Mouse (Mus musculus) heart, embryonic 13.5 days (tissue): Measurements from ENCODE around the gene Dock2. TPM values are rescaled to one million over a fixed set of nuclear protein-coding genes. Genes with fewer than 3 reads are reported as not detected.

Experiments used
- ATAC-seq: fragments of 200-750 bp; cut with Nextera tagmentation; 2 replicates; pipeline ENCODE4 v1.8.0; 2017; ENCODE audit warnings: moderate TSS enrichment; ENCODE audit not compliant: insufficient number of reproducible peaks, low FRiP score, low TSS enrichment; ENCODE audit errors: extremely low read depth
- H3K27ac ChIP-seq: fragments of 300-500 bp; sonication (generic); replicated peaks from 2 replicates; pipeline ENCODE4 v1.5.1; 2015; ENCODE audit warnings: moderate library complexity, mild to moderate bottlenecking, inconsistent platforms
- H3K27me3 ChIP-seq: fragments of 300-500 bp; sonication (generic); replicated peaks from 2 replicates; pipeline ENCODE4 v1.6.1; 2015; ENCODE audit warnings: mild to moderate bottlenecking, inconsistent platforms
- H3K36me3 ChIP-seq: fragments of 300-500 bp; sonication (generic); 2 replicates; pipeline ENCODE4 v1.6.1; 2015; ENCODE audit warnings: mild to moderate bottlenecking, inconsistent platforms
- H3K4me1 ChIP-seq: fragments of 300-500 bp; sonication (generic); 2 replicates; pipeline ENCODE4 v1.6.1; 2015; ENCODE audit warnings: inconsistent platforms
- H3K4me2 ChIP-seq: fragments of 300-500 bp; sonication (generic); 2 replicates; pipeline ENCODE4 v1.6.1; 2015; ENCODE audit warnings: inconsistent platforms, mild to moderate bottlenecking, moderate library complexity
- H3K4me3 ChIP-seq: fragments of 300-500 bp; sonication (generic); 2 replicates; pipeline ENCODE4 v1.5.1; 2015; ENCODE audit warnings: moderate library complexity, mild to moderate bottlenecking, inconsistent platforms
- H3K9ac ChIP-seq: fragments of 300-500 bp; sonication (generic); 2 replicates; pipeline ENCODE4 v1.6.1; 2015; ENCODE audit warnings: inconsistent platforms, mild to moderate bottlenecking, moderate library complexity
- H3K9me3 ChIP-seq: fragments of 300-500 bp; sonication (generic); 2 replicates; pipeline ENCODE4 v1.6.1; 2016; ENCODE audit warnings: inconsistent platforms
- WGBS: fragments of 180-500 bp; shearing (Covaris S2); methylation state at CpG from one replicate; pipeline ENCODE4 v1.1.7; 2015; ENCODE audit warnings: mixed read lengths; 5-methylcytosine and 5-hydroxymethylcytosine counted together
- polyA plus RNA-seq: library from polyadenylated mRNA; unstranded; fragments of >200 nt; fragmentation: Nextera tagmentation; extraction: Ambion mirVana; gene quantifications from 2 replicates; pipeline ENCODE4 v1.2.1, GENCODE M21; 2015

Dock2 gene
- polyA plus RNA-seq, 1 experiment from 2014 or later: 0.80 TPM

DNA sequence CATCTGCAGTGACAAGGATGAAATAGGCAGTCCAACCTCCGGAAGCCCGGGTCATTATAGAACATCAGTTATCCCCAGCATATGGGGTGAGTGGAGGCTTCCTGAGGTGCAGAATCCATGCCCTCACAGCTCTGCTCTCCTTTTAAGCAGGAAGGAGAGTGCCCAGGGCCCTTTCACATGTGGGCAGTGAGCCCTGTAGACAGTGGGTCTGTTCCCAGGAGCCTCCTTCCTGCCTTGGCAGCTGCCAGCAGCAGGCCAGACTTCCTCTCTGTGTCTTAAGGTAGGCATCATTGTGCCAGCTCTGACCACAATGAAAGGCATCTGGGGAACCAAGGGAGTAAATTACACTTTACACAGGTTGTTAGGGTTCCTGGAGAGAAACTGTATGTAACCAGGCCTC, 14.3 kb downstream of the Dock2 start:
- no peak overlapping the region for H3K27ac ChIP-seq
- 0 out of 2 replicates have a peak, but pooled peaks cover 4% of the 10 kb centered on the region for H3K4me1 ChIP-seq
- H3K4me3 ChIP-seq: no peak overlapping the region
- no peak overlapping the region for H3K9ac ChIP-seq
- no peak for ATAC-seq
- H3K4me2 ChIP-seq: no peak overlapping the region
- 86% methylated on average over 2 of the region's 2 CpGs for WGBS
- H3K9me3 ChIP-seq: peaks cover 5% of the 10 kb centered on the region
- H3K36me3 ChIP-seq: no peaks in the 10 kb centered on the region
- no peaks in the 10 kb centered on the region for H3K27me3 ChIP-seq

DNA sequence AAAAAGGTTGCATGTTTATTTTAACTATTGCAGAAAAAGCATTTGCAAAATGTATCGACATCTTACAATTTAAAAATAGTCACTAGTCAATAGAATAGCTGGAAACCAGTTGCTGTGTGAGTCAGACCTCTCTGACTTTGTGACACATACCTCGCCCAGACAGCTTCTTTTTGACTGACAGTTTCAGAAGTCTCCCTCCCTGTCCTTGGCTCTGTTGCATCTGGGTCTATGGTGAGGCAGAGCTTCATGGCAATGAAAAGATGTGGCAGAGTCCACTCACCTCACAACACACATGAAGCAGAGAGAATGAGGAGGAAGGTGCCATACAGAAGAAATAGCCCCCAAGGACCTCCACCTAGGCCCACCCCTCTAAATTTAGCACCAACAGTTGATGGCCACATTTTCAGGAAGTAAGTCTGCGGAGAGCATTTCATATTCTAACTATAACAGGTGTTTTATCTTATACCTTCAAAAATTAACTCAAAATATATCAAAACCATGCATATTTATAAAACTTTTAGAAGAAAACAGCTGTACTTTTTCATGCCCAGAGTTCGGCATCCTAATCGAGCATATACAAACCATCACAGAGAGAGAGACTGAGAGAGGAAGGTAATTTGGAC, 19.8 kb downstream of the Dock2 start:
- no peaks in the 10 kb centered on the region for H3K4me1 ChIP-seq
- no peak overlapping the region for H3K9ac ChIP-seq
- peaks cover 5% of the 10 kb centered on the region for H3K9me3 ChIP-seq
- H3K4me2 ChIP-seq: no peak overlapping the region
- no peak for ATAC-seq
- H3K27me3 ChIP-seq: no peaks in the 10 kb centered on the region
- H3K27ac ChIP-seq: no peak overlapping the region
- no peak overlapping the region for H3K4me3 ChIP-seq
- WGBS: 67% methylated on average over 5 of the region's 5 CpGs
- H3K36me3 ChIP-seq: no peaks in the 10 kb centered on the region

DNA sequence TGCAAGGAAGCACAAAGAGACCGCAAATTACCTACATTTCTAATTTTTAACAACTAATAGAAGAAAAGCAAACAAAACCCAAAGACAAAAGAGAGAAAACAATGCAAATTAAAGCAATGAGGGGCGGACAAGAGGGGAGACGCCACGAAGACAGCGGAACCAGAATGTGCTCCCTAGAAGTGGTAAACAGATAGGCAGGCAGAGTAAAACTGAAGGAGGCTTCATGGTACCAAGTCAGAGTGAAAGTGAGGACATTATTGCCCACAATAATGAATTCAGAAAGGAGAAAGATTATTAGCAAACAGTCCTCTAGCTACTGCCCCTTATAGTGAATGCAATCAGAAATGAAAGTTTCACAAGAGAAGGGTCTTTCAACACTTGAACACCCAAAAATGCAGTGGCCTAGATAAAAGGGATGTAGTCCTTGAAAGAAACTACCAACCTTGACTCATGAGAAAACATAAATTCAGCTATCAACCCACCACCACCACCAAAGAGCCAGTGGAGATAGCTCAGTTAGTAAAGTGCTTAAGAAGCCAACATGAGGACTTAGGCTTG, 21.0 kb downstream of the Dock2 start:
- no peaks in the 10 kb centered on the region for H3K27me3 ChIP-seq
- H3K27ac ChIP-seq: no peak overlapping the region
- no peak overlapping the region for H3K4me2 ChIP-seq
- no peak overlapping the region for H3K4me3 ChIP-seq
- no peak for ATAC-seq
- no peaks in the 10 kb centered on the region for H3K4me1 ChIP-seq
- H3K9me3 ChIP-seq: peaks cover 5% of the 10 kb centered on the region
- 83% methylated on average over 5 of the region's 5 CpGs for WGBS
- H3K9ac ChIP-seq: no peak overlapping the region
- no peaks in the 10 kb centered on the region for H3K36me3 ChIP-seq

DNA sequence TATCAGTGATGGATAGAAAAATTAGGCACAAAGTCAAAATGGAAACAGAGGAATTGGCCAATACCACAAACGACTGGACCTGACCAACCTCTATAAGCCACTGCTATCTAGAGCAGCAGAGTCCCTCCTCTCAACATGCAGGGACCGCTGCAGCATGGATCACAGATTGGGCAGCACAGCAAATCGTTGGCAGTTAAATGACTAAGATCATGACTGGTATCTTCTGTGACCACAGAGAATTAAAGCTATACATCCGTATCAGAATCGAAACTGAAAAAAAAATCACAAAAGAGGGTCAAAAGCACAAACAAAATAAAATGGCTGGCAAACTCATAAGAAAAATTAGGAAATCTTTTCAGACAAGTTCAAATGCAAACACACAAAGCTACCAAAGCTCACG, 21.6 kb downstream of the Dock2 start:
- Histone ChIP-seq H3K27ac (no peak overlapping the region), H3K9ac (no peak overlapping the region), H3K4me2 (no peak overlapping the region), H3K4me3 (no peak overlapping the region), H3K9me3 (peaks cover 5% of the 10 kb centered on the region), H3K4me1 (no peaks in the 10 kb centered on the region), H3K36me3 (no peaks in the 10 kb centered on the region), H3K27me3 (no peaks in the 10 kb centered on the region)
- no peak for ATAC-seq
- WGBS: 76% methylated on average over 6 of the region's 6 CpGs

DNA sequence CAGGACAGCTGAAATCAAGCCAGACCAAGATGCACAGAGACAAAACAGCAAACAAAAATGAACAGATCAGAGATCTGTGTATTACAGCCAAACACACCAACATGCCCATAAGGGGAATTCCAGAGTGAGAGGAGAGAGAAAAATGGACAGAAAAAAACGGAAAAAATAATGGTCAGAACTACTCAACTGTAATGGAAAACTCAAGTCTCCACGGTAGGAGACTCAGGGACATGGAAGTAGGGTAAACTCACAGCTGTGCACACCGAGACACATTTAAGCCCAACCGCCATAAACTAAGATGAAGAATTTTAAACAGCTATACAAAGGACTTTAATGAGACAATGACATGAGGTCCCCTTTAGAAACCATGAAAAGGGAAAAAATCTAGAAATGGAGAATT, 24.1 kb downstream of the Dock2 start:
- Histone ChIP-seq H3K9ac (no peak overlapping the region), H3K4me3 (no peak overlapping the region), H3K27ac (no peak overlapping the region), H3K4me2 (no peak overlapping the region), H3K27me3 (no peaks in the 10 kb centered on the region), H3K36me3 (no peaks in the 10 kb centered on the region), H3K9me3 (no peaks in the 10 kb centered on the region), H3K4me1 (no peaks in the 10 kb centered on the region)
- ATAC-seq: no peak
- 81% methylated on average over 4 of the region's 4 CpGs for WGBS

DNA sequence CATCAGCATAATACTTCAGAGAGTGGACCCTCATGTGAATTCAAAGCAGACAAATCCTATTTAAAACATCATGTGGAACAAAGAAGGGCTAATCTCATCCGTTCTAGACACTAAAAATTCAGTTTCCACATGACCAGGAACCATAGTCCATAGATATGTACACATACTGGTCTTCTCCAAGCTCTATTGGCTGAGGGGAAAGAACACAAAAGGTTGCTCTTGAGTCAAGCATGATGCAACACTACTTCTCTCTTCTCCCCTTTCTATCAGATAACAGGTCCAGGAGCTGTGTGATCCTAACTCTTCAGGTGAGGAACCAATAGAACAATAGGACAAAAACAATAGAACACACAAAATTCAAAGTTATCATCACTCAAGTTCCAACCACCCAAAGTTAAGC, 42.6 kb downstream of the Dock2 start:
- Histone ChIP-seq H3K27me3 (no peaks in the 10 kb centered on the region), H3K36me3 (no peaks in the 10 kb centered on the region), H3K9me3 (no peaks in the 10 kb centered on the region), H3K4me3 (no peak overlapping the region), H3K4me2 (no peak overlapping the region), H3K4me1 (no peaks in the 10 kb centered on the region), H3K27ac (no peak overlapping the region), H3K9ac (no peak overlapping the region)
- no peak for ATAC-seq
- 42% methylated on average over 1 of the region's 1 CpGs for WGBS

DNA sequence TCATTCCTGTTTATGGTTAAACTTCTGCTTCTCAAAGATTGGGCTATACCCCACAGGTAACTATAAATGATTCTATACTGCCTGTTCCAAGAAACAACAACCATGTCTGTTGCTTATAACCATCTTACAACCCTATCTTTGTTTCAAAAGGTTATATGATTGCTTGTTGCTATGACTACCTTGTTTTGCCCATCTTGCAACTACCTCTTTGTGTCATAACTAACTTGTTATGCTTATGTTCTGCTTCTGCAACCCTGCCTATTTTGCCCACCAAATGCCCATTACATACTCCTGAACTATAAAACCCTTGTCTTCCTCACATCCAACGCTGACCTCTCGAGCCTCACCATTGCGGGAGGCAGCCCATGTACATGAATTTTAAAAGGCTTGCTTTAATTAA, 43.9 kb downstream of the Dock2 start:
- ATAC-seq: no peak
- Histone ChIP-seq H3K27ac (no peak overlapping the region), H3K4me3 (no peak overlapping the region), H3K4me1 (no peaks in the 10 kb centered on the region), H3K9me3 (no peaks in the 10 kb centered on the region), H3K4me2 (no peak overlapping the region), H3K9ac (no peak overlapping the region), H3K36me3 (no peaks in the 10 kb centered on the region), H3K27me3 (no peaks in the 10 kb centered on the region)
- WGBS: 91% methylated on average over 3 of the region's 3 CpGs

DNA sequence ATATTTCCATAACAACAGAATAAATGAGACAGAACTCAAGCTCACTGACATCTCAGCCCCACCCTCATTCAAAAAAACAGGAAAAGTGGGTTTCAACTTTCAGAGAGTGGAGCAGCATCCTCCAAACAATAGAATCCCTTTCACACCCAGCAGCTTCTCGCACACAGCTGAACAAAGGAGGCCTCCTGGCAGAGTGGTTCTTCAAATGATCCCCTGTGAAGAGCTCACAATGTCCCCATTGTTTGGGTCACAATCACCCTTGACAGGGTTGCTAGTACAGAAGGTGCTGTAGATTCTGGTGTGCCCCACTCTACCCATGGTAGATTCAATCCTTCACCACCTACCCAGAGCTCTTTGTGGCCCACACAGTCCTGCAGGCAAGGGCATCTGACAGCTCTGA, 44.7 kb downstream of the Dock2 start:
- Histone ChIP-seq H3K9ac (no peak overlapping the region), H3K4me2 (no peak overlapping the region), H3K27ac (no peak overlapping the region), H3K4me1 (no peaks in the 10 kb centered on the region), H3K36me3 (no peaks in the 10 kb centered on the region), H3K9me3 (no peaks in the 10 kb centered on the region), H3K27me3 (no peaks in the 10 kb centered on the region), H3K4me3 (no peak overlapping the region)
- ATAC-seq: no peak
- 41% methylated on average over 1 of the region's 1 CpGs for WGBS

DNA sequence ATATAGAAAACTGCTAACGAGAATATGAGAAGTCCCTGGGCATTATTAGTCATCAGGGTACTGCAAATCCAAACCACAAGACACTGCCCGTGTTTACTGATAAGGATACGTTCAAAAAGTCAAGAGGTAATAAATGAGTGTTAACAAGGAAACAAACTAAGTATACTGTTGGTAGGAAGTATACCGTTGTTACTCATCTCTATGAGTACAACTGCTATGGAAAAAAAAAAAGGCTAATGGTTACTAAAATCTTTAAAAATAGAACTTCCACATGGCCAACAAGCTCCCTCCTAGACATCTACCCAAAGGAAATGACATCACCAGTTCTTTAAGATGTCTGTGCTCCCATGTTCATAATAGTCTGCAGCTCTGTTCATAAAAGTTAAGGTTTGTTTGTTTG, 46.5 kb downstream of the Dock2 start:
- no peak for ATAC-seq
- no peaks in the 10 kb centered on the region for H3K27me3 ChIP-seq
- no peak overlapping the region for H3K9ac ChIP-seq
- H3K27ac ChIP-seq: no peak overlapping the region
- no peak overlapping the region for H3K4me3 ChIP-seq
- H3K36me3 ChIP-seq: no peaks in the 10 kb centered on the region
- 63% methylated on average over 4 of the region's 4 CpGs for WGBS
- no peaks in the 10 kb centered on the region for H3K4me1 ChIP-seq
- no peak overlapping the region for H3K4me2 ChIP-seq
- H3K9me3 ChIP-seq: no peaks in the 10 kb centered on the region

DNA sequence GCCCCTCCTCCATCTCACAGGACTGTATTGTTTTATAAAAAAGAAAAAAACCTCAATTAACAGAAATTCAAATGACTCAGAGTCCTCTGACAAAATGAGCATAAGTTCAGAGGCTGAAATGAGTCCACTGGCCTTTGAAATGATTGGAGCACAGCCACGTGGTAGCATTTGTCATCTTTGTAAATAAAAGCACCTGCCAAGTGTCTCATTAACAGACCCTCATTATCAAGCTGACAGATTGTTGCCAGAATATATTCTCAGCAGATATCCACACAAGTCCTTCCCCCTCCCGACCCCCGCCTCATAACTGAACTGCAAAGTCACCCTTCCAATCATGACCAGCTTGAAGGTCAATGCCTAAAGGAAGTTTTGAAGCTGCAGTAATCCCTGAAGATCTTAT, 49.7 kb downstream of the Dock2 start:
- no peak for ATAC-seq
- H3K27ac ChIP-seq: no peak overlapping the region

DNA sequence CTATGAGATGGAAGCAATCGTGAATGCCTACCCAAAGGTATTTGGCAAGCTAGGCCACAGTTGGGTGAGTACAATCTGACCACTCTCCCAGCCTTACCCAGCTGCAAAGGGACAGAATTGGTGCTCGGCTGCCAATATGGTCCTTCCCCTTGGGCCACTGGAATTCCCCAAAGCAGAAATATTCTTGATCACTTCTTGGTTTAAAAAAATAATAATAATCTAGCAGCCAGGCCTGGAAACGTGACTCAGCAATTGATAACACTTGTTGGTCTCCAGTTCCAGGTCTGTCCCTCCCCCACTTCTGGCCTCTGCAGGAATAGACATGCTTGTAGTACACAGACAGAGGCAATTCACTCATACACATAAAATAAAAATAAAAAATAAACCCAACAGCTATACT, 56.2 kb downstream of the Dock2 start:
- no peak overlapping the region for H3K4me3 ChIP-seq
- no peak for ATAC-seq
- H3K9ac ChIP-seq: no peak overlapping the region
- H3K36me3 ChIP-seq: no peaks in the 10 kb centered on the region
- no peaks in the 10 kb centered on the region for H3K27me3 ChIP-seq
- H3K27ac ChIP-seq: no peak overlapping the region
- no peak overlapping the region for H3K4me2 ChIP-seq
- 54% methylated on average over 3 of the region's 3 CpGs for WGBS
- no peaks in the 10 kb centered on the region for H3K4me1 ChIP-seq
- H3K9me3 ChIP-seq: no peaks in the 10 kb centered on the region

More for the DNA sequence above, 49.7 kb downstream of the Dock2 start:
- no peaks in the 10 kb centered on the region for H3K36me3 ChIP-seq
- no peaks in the 10 kb centered on the region for H3K4me1 ChIP-seq
- no peak overlapping the region for H3K4me3 ChIP-seq
- H3K27me3 ChIP-seq: no peaks in the 10 kb centered on the region
- 66% methylated on average over 3 of the region's 3 CpGs for WGBS
- no peak overlapping the region for H3K4me2 ChIP-seq
- H3K9me3 ChIP-seq: no peaks in the 10 kb centered on the region
- H3K9ac ChIP-seq: no peak overlapping the region

DNA sequence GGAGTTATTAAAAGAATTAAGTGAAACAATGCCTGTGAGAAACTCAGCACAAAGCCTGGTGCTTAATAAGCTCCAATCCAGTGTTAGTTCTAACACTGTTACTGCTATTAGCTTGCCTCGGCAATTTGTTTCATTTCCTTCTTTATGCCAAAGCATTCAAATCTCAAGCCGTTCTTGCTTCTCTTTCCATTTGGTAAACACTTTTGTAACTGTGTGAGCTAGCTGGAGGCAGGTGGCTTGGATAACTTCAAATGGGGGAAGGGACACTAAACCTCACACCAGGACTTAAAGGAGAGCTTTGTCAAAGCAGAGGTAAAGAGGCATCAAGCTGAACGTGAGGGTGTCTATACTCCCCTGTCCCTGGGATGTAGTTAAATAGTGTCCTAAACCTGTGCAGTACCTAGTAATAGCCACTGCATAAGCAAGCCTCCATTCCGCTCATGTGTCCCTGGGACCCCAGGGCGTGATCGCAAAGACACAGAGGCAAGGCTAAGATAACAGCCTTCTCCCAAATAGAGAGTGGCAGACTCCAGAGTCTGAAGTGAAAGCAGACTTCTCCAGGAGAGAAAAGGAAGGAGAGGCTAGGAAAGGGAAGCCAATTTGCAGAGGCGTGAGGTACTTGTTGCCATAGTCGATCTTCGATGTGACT, 56.9 kb downstream of the Dock2 start:
- Histone ChIP-seq H3K9me3 (no peaks in the 10 kb centered on the region), H3K27me3 (no peaks in the 10 kb centered on the region), H3K36me3 (no peaks in the 10 kb centered on the region), H3K4me2 (no peak overlapping the region), H3K4me3 (no peak overlapping the region), H3K9ac (no peak overlapping the region), H3K4me1 (no peaks in the 10 kb centered on the region), H3K27ac (no peak overlapping the region)
- no peak for ATAC-seq
- WGBS: 76% methylated on average over 9 of the region's 9 CpGs
